Mouse (Mus musculus): ENCODE data around the gene Wscd2. TPM values are rescaled to one million over a fixed set of nuclear protein-coding genes. Genes with fewer than 3 reads are reported as not detected.

The Wscd2 gene
- polyA plus RNA-seq, 1 experiment from 2014 or later: 2.5 TPM

DNA sequence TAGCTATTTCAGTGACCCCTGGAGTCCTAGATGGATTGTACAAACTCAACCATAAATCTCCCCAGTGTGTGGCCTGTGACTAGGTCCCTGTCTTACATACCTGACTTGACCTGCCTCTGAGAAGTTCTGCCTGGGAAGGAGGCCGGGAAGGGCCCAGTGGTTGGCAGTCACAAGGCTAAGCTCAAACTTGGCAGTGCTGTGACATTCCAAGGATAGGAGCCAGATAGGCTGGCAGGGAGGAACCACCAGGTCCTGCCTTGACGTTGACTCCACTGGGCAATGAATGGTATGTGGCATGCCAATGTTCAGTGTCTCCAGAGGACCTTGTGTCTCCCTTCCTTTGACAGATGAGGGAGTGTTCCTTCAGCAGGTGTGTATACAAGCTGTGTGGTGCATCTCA is 65.6 kb downstream of the Wscd2 start:
- no peaks in the 10 kb centered on the region for H3K9me3 ChIP-seq (replicated peaks)
- no peak for ATAC-seq (replicated peaks; ENCODE audit: insufficient number of reproducible peaks, insufficient read depth, low FRiP score, low read depth)
- 42% methylated on average over 2 of the region's 2 CpGs for WGBS
- peaks cover 48% of the 10 kb centered on the region for H3K27me3 ChIP-seq
- no peak overlapping the region for H3K27ac ChIP-seq
- H3K4me2 ChIP-seq: no peak overlapping the region
- H3K9ac ChIP-seq: no peak overlapping the region
- H3K4me1 ChIP-seq (replicated peaks): no peaks in the 10 kb centered on the region; the same call in 1 of the 2 replicates
- H3K4me3 ChIP-seq: no peak overlapping the region
- no peaks in the 10 kb centered on the region for H3K36me3 ChIP-seq

GRCm38 (mm10) chr5:113558065-113558464 is 67.9 kb downstream of the Wscd2 start:
- Histone ChIP-seq H3K9ac (no peak overlapping the region), H3K9me3 (replicated peaks) (no peaks in the 10 kb centered on the region), H3K27me3 (peaks cover 25% of the 10 kb centered on the region; the same call in 1 of the 2 replicates), H3K4me3 (no peak overlapping the region), H3K36me3 (no peaks in the 10 kb centered on the region), H3K4me1 (replicated peaks) (no peaks in the 10 kb centered on the region), H3K27ac (no peak overlapping the region), H3K4me2 (no peak overlapping the region)
- 86% methylated on average over 8 of the region's 8 CpGs for WGBS
- no peak for ATAC-seq (replicated peaks; ENCODE audit: insufficient number of reproducible peaks, insufficient read depth, low FRiP score, low read depth)

DNA sequence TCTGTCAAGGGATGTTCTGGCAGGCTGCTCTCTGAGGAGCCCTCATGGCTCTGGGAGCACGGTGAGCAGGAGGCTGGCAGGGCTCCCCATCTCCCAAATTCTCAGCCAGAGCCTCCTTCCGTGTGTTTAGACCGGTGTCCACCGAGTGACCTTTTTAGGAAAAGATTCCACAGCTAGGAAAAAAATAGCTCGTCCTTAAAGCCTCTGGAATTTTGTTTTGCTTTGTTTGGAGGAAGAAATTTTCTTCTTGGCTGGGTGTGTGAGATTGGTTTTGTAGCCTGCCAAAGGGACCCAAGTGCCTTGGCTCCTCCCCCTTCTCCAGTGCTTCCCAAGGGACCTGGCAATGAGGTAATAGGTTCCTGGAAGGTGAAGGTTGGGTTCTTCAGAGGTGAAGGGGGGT is 69.5 kb downstream of the Wscd2 start:
- Histone ChIP-seq H3K27me3 (peaks cover 12% of the 10 kb centered on the region; the same call in 1 of the 2 replicates), H3K4me1 (replicated peaks) (no peaks in the 10 kb centered on the region), H3K4me2 (no peak overlapping the region), H3K4me3 (no peak overlapping the region), H3K36me3 (no peaks in the 10 kb centered on the region), H3K27ac (no peak overlapping the region), H3K9me3 (replicated peaks) (no peaks in the 10 kb centered on the region), H3K9ac (no peak overlapping the region)
- ATAC-seq (replicated peaks; ENCODE audit: insufficient number of reproducible peaks, insufficient read depth, low FRiP score, low read depth): no peak
- 46% methylated on average over 5 of the region's 5 CpGs for WGBS

DNA sequence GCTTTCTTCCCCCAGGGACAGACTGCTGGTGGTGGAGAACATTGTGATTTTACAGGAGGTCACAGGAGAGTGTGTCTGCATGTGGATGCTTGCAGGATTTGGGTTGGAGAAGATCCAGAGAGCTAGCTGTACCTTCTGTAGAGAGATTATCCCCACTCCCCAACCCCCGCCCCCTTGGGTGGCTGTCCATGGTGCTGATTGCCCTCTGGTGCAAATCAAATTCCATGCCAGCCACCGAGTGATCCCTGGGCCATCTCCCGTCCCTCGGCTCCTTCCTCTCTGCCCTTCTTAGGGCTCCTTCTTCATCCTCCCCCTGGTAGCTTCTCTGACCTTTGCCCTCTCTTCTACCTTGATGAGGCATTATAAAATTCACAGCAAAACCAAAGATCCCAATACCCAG is 74.3 kb downstream of the Wscd2 start:
- H3K9ac ChIP-seq: no peak overlapping the region
- 22% methylated on average over 4 of the region's 4 CpGs for WGBS
- H3K4me1 ChIP-seq (replicated peaks): no peaks in the 10 kb centered on the region
- H3K4me2 ChIP-seq: no peak overlapping the region
- no peak overlapping the region for H3K4me3 ChIP-seq
- no peaks in the 10 kb centered on the region for H3K27me3 ChIP-seq
- H3K27ac ChIP-seq: no peak overlapping the region
- ATAC-seq (replicated peaks; ENCODE audit: insufficient number of reproducible peaks, insufficient read depth, low FRiP score, low read depth): no peak
- no peaks in the 10 kb centered on the region for H3K9me3 ChIP-seq (replicated peaks)
- no peaks in the 10 kb centered on the region for H3K36me3 ChIP-seq

DNA sequence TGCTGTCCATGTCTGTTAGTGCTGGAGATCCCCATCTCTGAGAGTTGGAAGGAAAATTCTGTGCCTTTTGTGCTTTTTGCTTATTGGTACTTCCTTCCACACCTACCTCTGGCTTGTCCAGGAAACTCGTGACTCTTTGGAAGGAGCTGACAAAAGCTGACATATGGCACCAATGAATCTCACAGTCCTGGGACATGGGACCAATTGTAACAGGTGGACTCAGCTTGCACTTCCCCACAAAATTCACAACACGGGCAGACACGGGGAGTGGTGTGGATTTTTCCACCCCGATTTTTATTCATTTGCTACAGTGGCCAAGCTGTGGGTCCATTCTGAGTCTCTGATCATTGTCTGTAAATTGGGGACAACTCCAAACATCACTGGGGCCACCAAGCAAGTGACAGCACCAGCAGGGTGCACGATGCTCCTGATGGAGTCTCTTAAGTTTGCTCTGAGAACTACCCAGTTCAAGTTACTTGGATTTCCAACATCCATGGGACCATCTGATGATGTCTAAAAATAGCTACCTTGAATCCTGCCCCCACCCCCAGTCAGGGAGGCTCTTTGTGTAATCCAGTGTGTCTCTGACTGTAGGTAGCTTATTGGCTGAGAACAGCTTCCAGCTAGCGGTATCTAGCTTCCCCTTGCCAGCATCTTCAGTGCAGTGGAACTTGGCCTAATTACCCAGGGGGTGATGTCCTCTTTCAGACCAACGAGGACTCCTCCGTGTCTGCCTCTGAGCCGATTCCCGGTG is 75.1 kb downstream of the Wscd2 start:
- Histone ChIP-seq H3K27ac (no peak overlapping the region), H3K27me3 (no peaks in the 10 kb centered on the region), H3K9me3 (replicated peaks) (no peaks in the 10 kb centered on the region), H3K4me3 (no peak overlapping the region), H3K4me1 (replicated peaks) (no peaks in the 10 kb centered on the region), H3K9ac (no peak overlapping the region), H3K4me2 (no peak overlapping the region), H3K36me3 (no peaks in the 10 kb centered on the region)
- no peak for ATAC-seq (replicated peaks; ENCODE audit: insufficient number of reproducible peaks, insufficient read depth, low FRiP score, low read depth)
- WGBS: 67% methylated on average over 10 of the region's 10 CpGs

GRCm38 (mm10) chr5:113565858-113566257 is 75.7 kb downstream of the Wscd2 start:
- 69% methylated on average over 12 of the region's 12 CpGs for WGBS
- H3K4me1 ChIP-seq (replicated peaks): no peaks in the 10 kb centered on the region
- no peak overlapping the region for H3K4me2 ChIP-seq
- no peak for ATAC-seq (replicated peaks; ENCODE audit: insufficient number of reproducible peaks, insufficient read depth, low FRiP score, low read depth)
- H3K36me3 ChIP-seq: no peaks in the 10 kb centered on the region
- H3K4me3 ChIP-seq: no peak overlapping the region
- H3K9me3 ChIP-seq (replicated peaks): no peaks in the 10 kb centered on the region
- no peak overlapping the region for H3K27ac ChIP-seq
- H3K27me3 ChIP-seq: no peaks in the 10 kb centered on the region
- no peak overlapping the region for H3K9ac ChIP-seq

GRCm38 (mm10) chr5:113570056-113570717 is 80.1 kb downstream of the Wscd2 start:
- H3K9ac ChIP-seq: no peak overlapping the region
- H3K36me3 ChIP-seq: no peaks in the 10 kb centered on the region
- WGBS: 34% methylated on average over 7 of the region's 7 CpGs
- no peak overlapping the region for H3K4me2 ChIP-seq
- no peaks in the 10 kb centered on the region for H3K4me1 ChIP-seq (replicated peaks)
- no peak overlapping the region for H3K27ac ChIP-seq
- no peaks in the 10 kb centered on the region for H3K9me3 ChIP-seq (replicated peaks)
- H3K27me3 ChIP-seq: no peaks in the 10 kb centered on the region; the same call in 1 of the 2 replicates
- no peak for ATAC-seq (replicated peaks; ENCODE audit: insufficient number of reproducible peaks, insufficient read depth, low FRiP score, low read depth)
- H3K4me3 ChIP-seq: no peak overlapping the region

DNA sequence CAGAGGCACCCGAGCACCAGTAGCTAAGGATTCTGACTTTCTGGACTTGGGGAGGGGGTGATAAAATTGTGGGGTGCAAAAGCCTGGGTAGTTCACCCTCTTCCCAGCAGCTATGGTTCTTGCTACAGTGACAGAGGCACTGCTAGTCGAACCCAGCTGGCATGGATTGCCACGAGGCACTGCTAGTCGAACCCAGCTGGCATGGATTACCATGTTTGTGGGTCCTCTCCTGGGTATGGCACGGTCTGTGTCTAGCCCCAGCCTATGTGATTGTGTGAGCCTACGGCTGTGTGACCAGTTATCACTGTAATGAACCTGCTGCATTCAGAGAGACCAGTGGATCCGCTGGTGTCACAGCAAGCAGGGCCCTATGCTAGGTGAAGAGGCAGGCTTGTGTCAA is 87.4 kb downstream of the Wscd2 start:
- no peaks in the 10 kb centered on the region for H3K9me3 ChIP-seq (replicated peaks)
- no peak overlapping the region for H3K4me2 ChIP-seq
- whole genome bisulfite sequencing: 68% methylated on average over 7 of the region's 7 CpGs
- ATAC-seq (replicated peaks; ENCODE audit: insufficient number of reproducible peaks, insufficient read depth, low FRiP score, low read depth): no peak
- no peak overlapping the region for H3K9ac ChIP-seq
- H3K36me3 ChIP-seq: no peaks in the 10 kb centered on the region
- no peaks in the 10 kb centered on the region for H3K4me1 ChIP-seq (replicated peaks)
- no peak overlapping the region for H3K4me3 ChIP-seq
- H3K27me3 ChIP-seq: no peaks in the 10 kb centered on the region; the same call in 1 of the 2 replicates
- no peak overlapping the region for H3K27ac ChIP-seq

DNA sequence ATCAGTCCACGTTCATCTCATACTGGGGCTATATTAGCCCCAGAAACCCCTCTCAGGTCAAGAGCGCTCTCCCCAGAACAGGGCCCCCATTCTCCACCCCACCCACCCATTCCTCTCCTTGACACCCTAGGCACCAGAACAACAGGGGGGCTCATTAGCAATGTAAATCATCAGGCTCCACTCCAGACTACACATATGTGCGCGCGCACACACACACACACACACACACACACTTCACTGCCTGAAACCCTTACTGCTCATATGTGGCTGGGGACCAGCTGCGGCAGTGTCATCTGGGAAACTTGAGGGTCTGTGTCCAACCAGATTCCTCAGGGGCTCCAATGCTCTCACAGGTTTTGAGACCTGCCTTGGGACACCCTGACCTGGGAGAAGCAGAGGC is 88.3 kb downstream of the Wscd2 start:
- WGBS: 89% methylated on average over 6 of the region's 6 CpGs
- no peak overlapping the region for H3K4me3 ChIP-seq
- ATAC-seq (replicated peaks; ENCODE audit: insufficient number of reproducible peaks, insufficient read depth, low FRiP score, low read depth): no peak
- H3K4me1 ChIP-seq (replicated peaks): no peaks in the 10 kb centered on the region
- H3K27ac ChIP-seq: no peak overlapping the region
- H3K27me3 ChIP-seq: no peaks in the 10 kb centered on the region; the same call in 1 of the 2 replicates
- no peaks in the 10 kb centered on the region for H3K9me3 ChIP-seq (replicated peaks)
- H3K4me2 ChIP-seq: no peak overlapping the region
- H3K36me3 ChIP-seq: no peaks in the 10 kb centered on the region
- H3K9ac ChIP-seq: no peak overlapping the region

GRCm38 (mm10) chr5:113579128-113579527 is 89.0 kb downstream of the Wscd2 start:
- 72% methylated on average over 4 of the region's 4 CpGs for WGBS
- H3K4me1 ChIP-seq (replicated peaks): no peaks in the 10 kb centered on the region
- H3K9ac ChIP-seq: no peak overlapping the region
- H3K27ac ChIP-seq: no peak overlapping the region
- no peak overlapping the region for H3K4me3 ChIP-seq
- no peak overlapping the region for H3K4me2 ChIP-seq
- H3K36me3 ChIP-seq: no peaks in the 10 kb centered on the region
- no peaks in the 10 kb centered on the region for H3K9me3 ChIP-seq (replicated peaks)
- ATAC-seq (replicated peaks; ENCODE audit: insufficient number of reproducible peaks, insufficient read depth, low FRiP score, low read depth): no peak
- H3K27me3 ChIP-seq: no peaks in the 10 kb centered on the region; the same call in 1 of the 2 replicates

DNA sequence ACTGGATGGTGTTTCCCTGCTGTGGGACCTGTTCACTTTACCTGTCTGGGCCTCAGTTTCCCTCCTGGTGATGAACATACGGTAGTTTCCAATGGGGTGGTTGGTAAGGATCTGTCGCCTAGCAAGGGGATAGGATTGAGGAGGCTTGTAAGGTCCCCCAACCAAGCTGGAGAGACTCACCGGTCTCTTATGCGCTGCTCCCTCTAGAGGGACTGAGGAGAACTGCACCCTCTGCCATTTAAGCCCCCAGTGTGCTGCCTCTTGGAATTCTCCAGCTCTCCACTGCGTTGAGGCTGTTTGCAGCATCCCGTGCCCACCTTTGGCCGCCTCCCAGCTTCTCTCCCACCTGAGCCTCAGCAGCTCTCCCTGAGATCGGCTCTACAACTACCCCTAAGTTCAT is 90.1 kb downstream of the Wscd2 start:
- Histone ChIP-seq H3K36me3 (no peaks in the 10 kb centered on the region), H3K27me3 (no peaks in the 10 kb centered on the region), H3K27ac (no peak overlapping the region), H3K9me3 (replicated peaks) (no peaks in the 10 kb centered on the region), H3K4me2 (no peak overlapping the region), H3K4me1 (replicated peaks) (no peaks in the 10 kb centered on the region), H3K4me3 (no peak overlapping the region), H3K9ac (no peak overlapping the region)
- no peak for ATAC-seq (replicated peaks; ENCODE audit: insufficient number of reproducible peaks, insufficient read depth, low FRiP score, low read depth)
- WGBS: 43% methylated on average over 8 of the region's 8 CpGs

- Histone ChIP-seq H3K4me3 (no peak overlapping the region), H3K36me3 (no peaks in the 10 kb centered on the region), H3K4me2 (no peak overlapping the region), H3K27me3 (no peaks in the 10 kb centered on the region), H3K27ac (no peak overlapping the region), H3K4me1 (replicated peaks) (no peaks in the 10 kb centered on the region), H3K9ac (no peak overlapping the region), H3K9me3 (replicated peaks) (no peaks in the 10 kb centered on the region)
- ATAC-seq (replicated peaks; ENCODE audit: insufficient number of reproducible peaks, insufficient read depth, low FRiP score, low read depth): no peak
- WGBS: 57% methylated on average over 9 of the region's 9 CpGs
Measured at GRCm38 (mm10) chr5:113580801-113581200, 90.7 kb downstream of the Wscd2 start.
